Mouse (Mus musculus) forebrain, embryonic 14.5 days (tissue): Measurements from ENCODE around the gene Kcng4. TPM values are rescaled to one million over a fixed set of nuclear protein-coding genes. Genes with fewer than 3 reads are reported as not detected.

ENCODE experiments used
- ATAC-seq: fragments of 200-750 bp; cut with Nextera tagmentation; 2 replicates; pipeline ENCODE4 v1.8.0; 2017; ENCODE audit warnings: mild to moderate bottlenecking, moderate library complexity
- DNase-seq: peaks from one replicate; pipeline ENCODE4 v3.0.0-alpha.2; 2015; ENCODE audit warnings: low spot score
- H3K27ac ChIP-seq: fragments of 300-500 bp; sonication (generic); 2 replicates; pipeline ENCODE4 v1.5.1; 2014; ENCODE audit warnings: low read depth, mild to moderate bottlenecking, control low read depth, low read length, moderate library complexity
- H3K27me3 ChIP-seq: fragments of 300-500 bp; sonication (generic); replicated peaks from 2 replicates; pipeline ENCODE4 v1.6.1; 2014; ENCODE audit warnings: low read length, control low read depth, mixed read lengths; ENCODE audit not compliant: control insufficient read depth, insufficient read depth
- H3K36me3 ChIP-seq: fragments of 300-500 bp; sonication (generic); 2 replicates; pipeline ENCODE4 v1.6.1; 2014; ENCODE audit warnings: low read length, control low read depth; ENCODE audit not compliant: control insufficient read depth, insufficient read depth
- H3K4me1 ChIP-seq: fragments of 300-500 bp; sonication (generic); 2 replicates; pipeline ENCODE4 v1.6.1; 2014; ENCODE audit warnings: antibody characterized with exemption, low read length, control low read depth; ENCODE audit not compliant: control insufficient read depth, insufficient read depth
- H3K4me2 ChIP-seq: fragments of 300-500 bp; sonication (generic); 2 replicates; pipeline ENCODE4 v1.6.1; 2014; ENCODE audit warnings: mild to moderate bottlenecking, control low read depth, low read length
- H3K4me3 ChIP-seq: fragments of 300-500 bp; sonication (generic); 2 replicates; pipeline ENCODE4 v1.5.1; 2014; ENCODE audit warnings: low read depth, low read length, control low read depth
- H3K9ac ChIP-seq: fragments of 300-500 bp; sonication (generic); 2 replicates; pipeline ENCODE4 v1.6.1; 2014; ENCODE audit warnings: mild to moderate bottlenecking, low read length, control low read depth, moderate library complexity
- H3K9me3 ChIP-seq: fragments of 300-500 bp; sonication (generic); replicated peaks from 2 replicates; pipeline ENCODE4 v1.6.1; 2016; ENCODE audit warnings: low read length, control low read depth, mixed read lengths; ENCODE audit not compliant: control insufficient read depth
- WGBS: fragments of 180-500 bp; shearing (Covaris S2); extraction: QIAGEN DNeasy Blood & Tissue Kit; methylation state at CpG from one replicate; pipeline ENCODE4 v1.1.7; 2014; 5-methylcytosine and 5-hydroxymethylcytosine counted together
- polyA plus RNA-seq: library from polyadenylated mRNA; unstranded; fragments of >200 nt; fragmentation: Nextera tagmentation; extraction: Ambion mirVana; gene quantifications from 2 replicates; pipeline ENCODE4 v1.2.1, GENCODE M21; 2014

Gene Kcng4
- polyA plus RNA-seq, 1 experiment from 2014 or later = 0.20 TPM

- H3K4me2 ChIP-seq = peak overlapping the region; percentile 44
- H3K9me3 ChIP-seq = no peaks in the 10 kb centered on the region
- H3K27me3 ChIP-seq = no peaks in the 10 kb centered on the region
- WGBS = 17% methylated on average over 21 of the region's 24 CpGs
- DNase-seq = no peak
- H3K27ac ChIP-seq = no peak overlapping the region
- no peaks in the 10 kb centered on the region for H3K4me1 ChIP-seq
- peak overlapping the region; percentile 45; the same call in 1 of the 2 replicates for H3K9ac ChIP-seq
- H3K4me3 ChIP-seq = peak overlapping the region; percentile 17
- ATAC-seq = no peak
- no peaks in the 10 kb centered on the region for H3K36me3 ChIP-seq
Observed at GRCm38 (mm10) chr8:119585901-119586300, 49.6 kb downstream of the Kcng4 start.

- 90% methylated on average over 5 of the region's 5 CpGs for WGBS
- Histone ChIP-seq H3K27ac (no peak overlapping the region), H3K36me3 (no peaks in the 10 kb centered on the region), H3K4me1 (no peaks in the 10 kb centered on the region), H3K9ac (no peak overlapping the region), H3K4me2 (no peak overlapping the region), H3K27me3 (0 out of 2 replicates have a peak, but pooled peaks cover 5% of the 10 kb centered on the region), H3K4me3 (no peak overlapping the region), H3K9me3 (no peaks in the 10 kb centered on the region)
- no peak for ATAC-seq
- no peak for DNase-seq
Observed at GRCm38 (mm10) chr8:119580441-119581161, 54.9 kb downstream of the Kcng4 start.

- H3K9ac ChIP-seq = no peak overlapping the region
- no peak overlapping the region for H3K4me3 ChIP-seq
- 0 out of 2 replicates have a peak, but pooled peaks cover 5% of the 10 kb centered on the region for H3K27me3 ChIP-seq
- no peaks in the 10 kb centered on the region for H3K36me3 ChIP-seq
- no peak overlapping the region for H3K4me2 ChIP-seq
- WGBS = 39% methylated on average over 13 of the region's 13 CpGs
- DNase-seq (no peak), ATAC-seq (no peak)
- no peaks in the 10 kb centered on the region for H3K9me3 ChIP-seq
- no peak overlapping the region for H3K27ac ChIP-seq
- peaks cover 2% of the 10 kb centered on the region; the same call in 1 of the 2 replicates for H3K4me1 ChIP-seq
Observed at GRCm38 (mm10) chr8:119579096-119579495, 56.4 kb downstream of the Kcng4 start.

- 3% methylated on average over 16 of the region's 16 CpGs for WGBS
- Histone ChIP-seq H3K27ac (no peak overlapping the region), H3K4me2 (peak overlapping the region; percentile 89), H3K27me3 (0 out of 2 replicates have a peak, but pooled peaks cover 5% of the 10 kb centered on the region), H3K4me3 (peak overlapping the region; percentile 84), H3K9me3 (no peaks in the 10 kb centered on the region), H3K4me1 (peaks cover 7% of the 10 kb centered on the region; the same call in 1 of the 2 replicates), H3K9ac (peak overlapping the region; percentile 87), H3K36me3 (no peaks in the 10 kb centered on the region)
- no peak for DNase-seq
- no peak for ATAC-seq
Observed at GRCm38 (mm10) chr8:119575366-119575726, 60.1 kb downstream of the Kcng4 start.

GRCm38 (mm10) chr8:119574437-119575365 lies 60.8 kb downstream of the Kcng4 start, which contains the start of the genes Hsdl1 and Dnaaf1:
Hsdl1 (minus strand) TSS chr8:119575183.
Dnaaf1 (plus strand) TSS chr8:119575235.
- Histone ChIP-seq H3K4me3 (peak within 1 kb of the TSS; percentile 84), H3K27ac (peak within 1 kb of the TSS; percentile 55; the same call in 1 of the 2 replicates), H3K9ac (peak within 1 kb of the TSS; percentile 87), H3K4me1 (peaks cover 7% of the 10 kb centered on the region; the same call in 1 of the 2 replicates), H3K27me3 (0 out of 2 replicates have a peak, but pooled peaks cover 5% of the 10 kb centered on the region), H3K9me3 (no peaks in the 10 kb centered on the region), H3K4me2 (peak within 1 kb of the TSS; percentile 89), H3K36me3 (no peaks in the 10 kb centered on the region)
- ATAC-seq = peak; percentile 91
- DNase-seq = peak; percentile 94
- whole genome bisulfite sequencing = under 1% methylated on average over 89 of the region's 97 CpGs

Other genes with a start within 250 kb of the Kcng4 start
- 12.3 and 16.6 TPM in 2 replicates for gene Mlycd, start 240.8 kb downstream of the Kcng4 start, polyA plus RNA-seq
- 0.15 and 0.28 TPM in 2 replicates for gene Osgin1, start 201.6 kb downstream of the Kcng4 start, polyA plus RNA-seq
- 16.9 and 19.5 TPM in 2 replicates for gene Necab2, start 189.0 kb downstream of the Kcng4 start, polyA plus RNA-seq
- not detected in 2 replicates for gene Slc38a8, start 134.0 kb downstream of the Kcng4 start, polyA plus RNA-seq
- gene Mbtps1, start 76.9 kb downstream of the Kcng4 start, polyA plus RNA-seq = 50.0 and 58.4 TPM in 2 replicates
- 183 and 202 TPM in 2 replicates for gene Hsdl1, start 60.5 kb downstream of the Kcng4 start, polyA plus RNA-seq
- 0.39 and 0.40 TPM in 2 replicates for gene Dnaaf1, start 60.4 kb downstream of the Kcng4 start, polyA plus RNA-seq
- 13.7 and 15.5 TPM in 2 replicates for gene Taf1c, start 30.5 kb downstream of the Kcng4 start, polyA plus RNA-seq
- gene Adad2, start 22.9 kb downstream of the Kcng4 start, polyA plus RNA-seq = 0.09 TPM in 1 of 2 replicates, not detected in the other
- 3.7 and 4.5 TPM in 2 replicates for gene Wfdc1, start 30.7 kb upstream of the Kcng4 start, polyA plus RNA-seq
- 0.05 TPM in 1 of 2 replicates, not detected in the other for gene Atp2c2, start 64.3 kb upstream of the Kcng4 start, polyA plus RNA-seq
- 5.1 and 6.0 TPM in 2 replicates for gene Tldc1, start 142.7 kb upstream of the Kcng4 start, polyA plus RNA-seq
- 403 and 455 TPM in 2 replicates for gene Cotl1, start 204.9 kb upstream of the Kcng4 start, polyA plus RNA-seq
- 11.9 and 12.5 TPM in 2 replicates for gene Klhl36, start 226.6 kb upstream of the Kcng4 start, polyA plus RNA-seq